Mouse (Mus musculus) G1E (cell line): Measurements from ENCODE around the gene Gm10722. TPM values are rescaled to one million over a fixed set of nuclear protein-coding genes. Genes with fewer than 3 reads are reported as not detected.
"Not testable (repeated sequence)": the region's sequence is repeated elsewhere in the genome, so short reads cannot be mapped to it uniquely, and the experiment has no call there.

ENCODE experiments used
- ATAC-seq: 2 replicates; pipeline ENCODE4 v1.8.0; 2016; ENCODE audit warnings: mild to moderate bottlenecking; ENCODE audit not compliant: insufficient number of reproducible peaks, poor library complexity, low FRiP score, severe bottlenecking; ENCODE audit errors: extremely low read depth
- DNase-seq: peaks from one replicate; pipeline ENCODE4 v3.0.0; 2012; ENCODE audit warnings: low spot score
- H3K27me3 ChIP-seq: 2 replicates; pipeline ENCODE4 v1.6.1; 2012; ENCODE audit warnings: mild to moderate bottlenecking, low read length, inconsistent platforms; ENCODE audit not compliant: insufficient read depth
- H3K36me3 ChIP-seq: replicated peaks from 2 replicates; pipeline ENCODE3; 2012; ENCODE audit warnings: mild to moderate bottlenecking, inconsistent platforms
- H3K4me1 ChIP-seq: 2 replicates; pipeline ENCODE4 v1.6.1; 2012; ENCODE audit warnings: low read depth, low read length, inconsistent platforms, mixed read lengths; ENCODE audit not compliant: insufficient read depth
- H3K4me3 ChIP-seq: 2 replicates; pipeline ENCODE4 v1.5.1; 2012; ENCODE audit warnings: low read depth, mild to moderate bottlenecking, inconsistent platforms, low read length, moderate library complexity, mixed read lengths
- H3K9me3 ChIP-seq: replicated peaks from 2 replicates; pipeline ENCODE4 v1.6.1; 2012; ENCODE audit warnings: inconsistent platforms
- polyA plus RNA-seq: library from polyadenylated mRNA; stranded (reverse); fragments of >175 nt; gene quantifications from 2 replicates; pipeline ENCODE4 v1.2.3, GENCODE M21; 2012
- total RNA-seq, 2 experiments: library from RNA; stranded (forward) in 1 of 2; stranded (reverse) in 1 of 2; fragments of 200-1000 nt in 1 of 2; fragments of >200 nt in 1 of 2; fragmentation: Nextera tagmentation in 1 of 2; gene quantifications; 2 replicates each; pipeline ENCODE4 v1.2.3; 2014 to 2017

Gene Gm10722
- total and polyA plus RNA-seq, 3 experiments: 0.09 to 13.8 TPM; not detected in 1

- ATAC-seq, H3K9me3 ChIP-seq, H3K36me3 ChIP-seq, H3K27me3 ChIP-seq, H3K4me1 ChIP-seq, H3K4me3 ChIP-seq, DNase-seq: not testable (repeated sequence)
Measured at GRCm38 (mm10) chr9:3015896-3016295, 15.2 kb downstream of the Gm10722 start.

DNA sequence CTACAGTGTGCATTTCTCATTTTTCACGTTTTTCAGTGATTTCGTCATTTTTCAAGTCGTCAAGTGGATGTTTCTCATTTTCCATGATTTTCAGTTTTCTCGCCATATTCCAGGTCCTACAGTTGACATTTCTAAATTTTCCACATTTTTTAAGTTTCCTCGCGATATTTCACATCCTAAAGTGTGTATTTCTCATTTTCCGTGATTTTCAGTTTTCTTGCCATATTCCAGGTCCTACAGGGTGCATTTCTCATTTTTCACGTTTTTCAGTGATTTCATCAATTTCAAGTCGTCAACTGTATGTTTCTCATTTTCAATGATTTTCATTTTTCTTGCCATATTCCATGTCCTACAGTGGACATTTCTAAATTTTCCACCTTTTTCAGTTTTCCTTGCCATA lies 16.4 kb downstream of the Gm10722 start, which contains the start of gene Gm10719:
TSS of gene Gm10719 (plus strand) at position 301 of the 400 bp plus-strand sequence.
- H3K36me3 ChIP-seq, ATAC-seq, H3K4me1 ChIP-seq, H3K4me3 ChIP-seq, DNase-seq, H3K9me3 ChIP-seq, H3K27me3 ChIP-seq: not testable (repeated sequence)

DNA sequence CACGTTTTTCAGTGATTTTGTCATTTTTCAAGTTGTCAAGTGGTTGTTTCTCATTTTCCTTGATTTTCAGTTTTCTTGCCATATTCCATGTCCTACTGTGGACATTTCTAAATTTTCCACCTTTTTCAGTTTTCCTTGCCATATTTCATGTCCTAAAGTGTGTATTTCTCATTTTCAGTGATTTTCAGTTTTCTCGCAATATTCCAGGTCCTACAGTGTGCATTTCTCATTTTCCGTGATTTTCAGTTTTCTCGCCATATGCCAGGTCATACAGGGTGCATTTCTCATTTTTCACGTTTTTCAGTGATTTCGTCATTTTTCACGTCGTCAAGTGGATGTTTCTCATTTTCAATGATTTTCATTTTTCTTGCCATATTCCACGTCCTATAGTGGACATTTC lies 18.2 kb downstream of the Gm10722 start:
- not testable (repeated sequence) for H3K9me3 ChIP-seq, H3K36me3 ChIP-seq, H3K27me3 ChIP-seq, H3K4me1 ChIP-seq, DNase-seq, H3K4me3 ChIP-seq, ATAC-seq

GRCm38 (mm10) chr9:3019835-3020727 lies 19.4 kb downstream of the Gm10722 start:
- H3K4me1 ChIP-seq, H3K36me3 ChIP-seq, H3K9me3 ChIP-seq, H3K4me3 ChIP-seq, H3K27me3 ChIP-seq, DNase-seq: not testable (repeated sequence)
- peak; percentile 37 for ATAC-seq

DNA sequence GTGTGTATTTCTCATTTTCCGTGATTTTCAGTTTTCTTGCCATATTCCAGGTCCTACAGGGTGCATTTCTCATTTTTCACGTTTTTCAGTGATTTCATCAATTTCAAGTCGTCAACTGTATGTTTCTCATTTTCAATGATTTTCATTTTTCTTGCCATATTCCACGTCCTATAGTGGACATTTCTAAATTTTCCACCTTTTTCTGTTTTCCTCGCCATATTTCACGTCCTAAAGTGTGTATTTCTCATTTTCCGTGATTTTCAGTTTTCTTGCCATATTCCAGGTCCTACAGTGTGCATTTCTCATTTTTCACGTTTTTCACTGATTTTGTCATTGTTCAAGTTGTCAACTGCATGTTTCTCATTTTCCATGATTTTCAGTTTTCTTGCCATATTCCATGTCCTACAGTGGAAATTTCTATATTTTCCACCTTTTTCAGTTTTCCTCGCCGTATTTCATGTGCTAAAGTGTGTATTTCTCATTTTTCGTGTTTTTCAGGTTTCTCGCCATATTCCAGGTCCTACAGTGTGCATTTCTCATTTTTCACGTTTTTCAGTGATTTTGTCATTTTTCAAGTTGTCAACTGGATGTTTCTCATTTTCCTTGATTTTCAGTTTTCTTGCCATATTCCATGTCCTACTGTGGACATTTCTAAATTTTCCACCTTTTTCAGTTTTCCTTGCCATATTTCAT lies 21.7 kb downstream of the Gm10722 start:
- not testable (repeated sequence) for H3K4me3 ChIP-seq, H3K27me3 ChIP-seq, H3K4me1 ChIP-seq, DNase-seq, H3K9me3 ChIP-seq, H3K36me3 ChIP-seq, ATAC-seq

- not testable (repeated sequence) for H3K27me3 ChIP-seq, ATAC-seq, H3K4me1 ChIP-seq, DNase-seq, H3K36me3 ChIP-seq, H3K4me3 ChIP-seq, H3K9me3 ChIP-seq
Measured at GRCm38 (mm10) chr9:3023312-3023984, 22.7 kb downstream of the Gm10722 start, which contains the start of gene Gm10718. TSS of gene Gm10718 (plus strand) at chr9:3023547.

GRCm38 (mm10) chr9:3023985-3024648 lies 23.4 kb downstream of the Gm10722 start:
- H3K4me3 ChIP-seq, ATAC-seq, H3K9me3 ChIP-seq, DNase-seq, H3K27me3 ChIP-seq, H3K4me1 ChIP-seq, H3K36me3 ChIP-seq: not testable (repeated sequence)

DNA sequence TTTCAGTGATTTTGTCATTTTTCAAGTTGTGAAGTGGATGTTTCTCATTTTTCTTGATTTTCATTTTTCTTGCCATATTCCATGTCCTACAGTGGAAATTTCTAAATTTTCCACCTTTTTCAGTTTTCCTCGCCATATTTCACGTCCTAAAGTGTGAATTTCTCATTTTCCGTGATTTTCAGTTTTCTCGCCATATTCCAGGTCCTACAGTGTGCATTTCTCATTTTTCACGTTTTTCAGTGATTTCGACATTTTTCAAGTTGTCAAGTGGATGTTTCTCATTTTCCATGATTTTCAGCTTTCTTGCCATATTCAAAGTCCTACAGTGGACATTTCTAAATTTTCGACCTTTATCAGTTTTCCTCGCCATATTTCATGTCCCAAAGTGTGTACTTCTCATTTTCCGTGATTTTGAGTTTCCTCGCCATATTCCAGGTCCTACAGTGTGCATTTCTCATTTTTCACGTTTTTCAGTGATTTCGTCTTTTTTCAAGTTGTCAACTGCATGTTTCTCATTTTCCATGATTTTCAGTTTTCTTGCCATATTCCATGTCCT lies 24.3 kb downstream of the Gm10722 start, which contains the start of gene Gm10717:
TSS of gene Gm10717 (plus strand) at position 506 of the 556 bp plus-strand sequence.
- not testable (repeated sequence) for ATAC-seq, H3K9me3 ChIP-seq, H3K27me3 ChIP-seq, H3K4me3 ChIP-seq, H3K4me1 ChIP-seq, DNase-seq, H3K36me3 ChIP-seq

GRCm38 (mm10) chr9:3025653-3026052 lies 24.9 kb downstream of the Gm10722 start:
- not testable (repeated sequence) for H3K9me3 ChIP-seq, H3K4me1 ChIP-seq, H3K27me3 ChIP-seq, ATAC-seq, H3K36me3 ChIP-seq, DNase-seq, H3K4me3 ChIP-seq

GRCm38 (mm10) chr9:3026136-3026535 lies 25.4 kb downstream of the Gm10722 start:
- H3K4me1 ChIP-seq, H3K9me3 ChIP-seq, H3K4me3 ChIP-seq, H3K27me3 ChIP-seq, DNase-seq, H3K36me3 ChIP-seq, ATAC-seq: not testable (repeated sequence)

DNA sequence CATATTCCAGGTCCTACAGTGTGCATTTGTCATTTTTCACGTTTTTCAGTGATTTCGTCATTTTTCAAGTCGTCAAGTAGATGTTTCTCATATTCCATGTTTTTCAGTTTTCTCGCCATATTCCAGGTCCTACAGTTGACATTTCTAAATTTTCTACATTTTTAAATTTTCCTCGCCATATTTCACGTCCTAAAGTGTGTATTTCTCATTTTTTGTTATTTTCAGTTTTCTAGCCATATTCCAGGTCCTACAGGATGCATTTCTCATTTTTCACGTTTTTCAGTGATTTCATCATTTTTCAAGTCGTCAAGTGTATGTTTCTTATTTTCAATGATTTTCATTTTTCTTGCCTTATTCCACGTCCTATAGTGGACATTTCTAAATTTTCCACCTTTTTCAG lies 26.0 kb downstream of the Gm10722 start:
- not testable (repeated sequence) for H3K9me3 ChIP-seq, DNase-seq, ATAC-seq, H3K4me3 ChIP-seq, H3K36me3 ChIP-seq, H3K4me1 ChIP-seq, H3K27me3 ChIP-seq
